Mouse (Mus musculus) lung, postnatal 0 days (tissue): ENCODE measurements around the gene Fcf1. TPM values are rescaled to one million over a fixed set of nuclear protein-coding genes. Genes with fewer than 3 reads are reported as not detected.

Source experiments
- ATAC-seq: fragments of 200-750 bp; cut with Nextera tagmentation; 2 replicates; pipeline ENCODE4 v1.8.0; 2017; ENCODE audit warnings: moderate library complexity
- DNase-seq: peaks from one replicate; pipeline ENCODE4 v3.0.0-alpha.2; 2016; ENCODE audit warnings: low spot score
- H3K27ac ChIP-seq: fragments of 300-500 bp; sonication (generic); 2 replicates; pipeline ENCODE4 v1.5.1; 2014; ENCODE audit warnings: antibody characterized with exemption, mild to moderate bottlenecking, low read length, mixed read lengths
- H3K27me3 ChIP-seq: fragments of 300-500 bp; sonication (generic); replicated peaks from 2 replicates; pipeline ENCODE4 v1.6.1; 2014; ENCODE audit warnings: low read length, mixed read lengths; ENCODE audit not compliant: insufficient read depth
- H3K36me3 ChIP-seq: fragments of 300-500 bp; sonication (generic); 2 replicates; pipeline ENCODE4 v1.6.1; 2014; ENCODE audit warnings: low read length, mixed read lengths; ENCODE audit not compliant: insufficient read depth
- H3K4me1 ChIP-seq: fragments of 300-500 bp; sonication (generic); 2 replicates; pipeline ENCODE4 v1.6.1; 2014; ENCODE audit warnings: antibody characterized with exemption, low read depth, low read length, mixed read lengths; ENCODE audit not compliant: insufficient read depth
- H3K4me2 ChIP-seq: fragments of 300-500 bp; sonication (generic); replicated peaks from 2 replicates; pipeline ENCODE4 v1.6.1; 2014; ENCODE audit warnings: low read depth, mild to moderate bottlenecking, low read length, moderate library complexity, mixed read lengths
- H3K4me3 ChIP-seq: fragments of 300-500 bp; sonication (generic); 2 replicates; pipeline ENCODE4 v1.5.1; 2014; ENCODE audit warnings: low read depth, low read length
- H3K9ac ChIP-seq: fragments of 300-500 bp; sonication (generic); replicated peaks from 2 replicates; pipeline ENCODE4 v1.6.1; 2014; ENCODE audit warnings: low read depth, mild to moderate bottlenecking
- H3K9me3 ChIP-seq: fragments of 300-500 bp; sonication (generic); 2 replicates; pipeline ENCODE4 v1.6.1; 2016; ENCODE audit warnings: low read length, mixed read lengths
- CTCF ChIP-seq: IDR thresholded peaks from 2 replicates; pipeline ENCODE4 v1.5.1; 2016; ENCODE audit warnings: antibody characterized with exemption, mild to moderate bottlenecking
- EP300 ChIP-seq: IDR thresholded peaks from 2 replicates; pipeline ENCODE4 v1.6.1; 2016; ENCODE audit warnings: antibody characterized with exemption, mild to moderate bottlenecking, control low read depth
- WGBS: fragments of 180-500 bp; shearing (Covaris S2); extraction: QIAGEN DNeasy Blood & Tissue Kit; methylation state at CpG from one replicate; pipeline ENCODE4 v1.1.7; 2014; 5-methylcytosine and 5-hydroxymethylcytosine counted together
- polyA plus RNA-seq: library from polyadenylated mRNA; unstranded; fragments of >200 nt; fragmentation: Nextera tagmentation; extraction: Ambion mirVana; gene quantifications from 2 replicates; pipeline ENCODE4 v1.2.1, GENCODE M21; 2015

Gene Fcf1
- polyA plus RNA-seq, 1 experiment from 2014 or later: 114 TPM

- TF ChIP-seq CTCF (no peak), EP300 (no peak)
- WGBS: 62% methylated on average over 4 of the region's 4 CpGs
- Histone ChIP-seq H3K4me1 (no peaks in the 10 kb centered on the region), H3K9me3 (no peaks in the 10 kb centered on the region), H3K4me3 (no peak overlapping the region), H3K36me3 (no peaks in the 10 kb centered on the region), H3K4me2 (no peak overlapping the region), H3K27me3 (no peaks in the 10 kb centered on the region), H3K27ac (no peak overlapping the region), H3K9ac (no peak overlapping the region)
- ATAC-seq (no peak), DNase-seq (no peak)
Observed at GRCm38 (mm10) chr12:84989456-84989855, 18.8 kb downstream of the Fcf1 start.

DNA sequence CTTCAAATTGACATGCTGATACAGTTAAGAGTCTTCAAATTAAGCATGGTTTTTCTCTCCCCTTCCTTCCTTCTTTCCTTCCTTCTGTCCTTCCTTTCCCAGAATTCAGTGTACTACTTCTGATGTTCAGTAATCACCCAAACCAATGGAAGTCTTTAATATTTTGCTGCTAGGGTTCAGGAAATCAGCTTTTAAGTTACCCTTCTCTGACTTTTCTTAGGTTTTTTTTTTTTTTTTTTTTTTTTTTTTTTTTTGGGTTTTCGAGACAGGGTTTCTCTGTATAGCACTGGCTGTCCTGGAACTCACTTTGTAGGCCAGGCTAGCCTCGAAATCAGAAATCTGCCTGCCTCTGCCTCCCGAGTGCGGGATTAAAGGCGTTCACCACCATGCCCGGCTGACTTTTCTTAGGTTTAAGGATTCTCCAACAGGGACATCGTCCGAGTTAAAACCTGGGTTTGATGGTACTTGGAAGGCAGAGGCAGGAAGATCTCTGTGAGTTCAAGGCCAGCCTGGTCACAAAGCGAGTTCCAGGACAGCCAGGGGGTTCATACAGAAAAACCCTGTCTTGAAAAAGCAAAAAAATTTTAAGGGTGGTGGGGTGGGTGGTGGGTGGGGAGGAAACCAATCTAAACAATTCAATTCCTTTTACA lies 24.5 kb downstream of the Fcf1 start:
- TF ChIP-seq CTCF (no peak), EP300 (no peak)
- Histone ChIP-seq H3K4me3 (no peak overlapping the region), H3K9me3 (no peaks in the 10 kb centered on the region), H3K4me1 (peaks cover 9% of the 10 kb centered on the region; the same call in 1 of the 2 replicates), H3K27me3 (no peaks in the 10 kb centered on the region), H3K27ac (no peak overlapping the region), H3K9ac (no peak overlapping the region), H3K4me2 (peak overlapping the region; percentile 36; the same call in 1 of the 2 replicates), H3K36me3 (no peaks in the 10 kb centered on the region)
- DNase-seq (no peak), ATAC-seq (no peak)
- WGBS: 96% methylated on average over 8 of the region's 9 CpGs

DNA sequence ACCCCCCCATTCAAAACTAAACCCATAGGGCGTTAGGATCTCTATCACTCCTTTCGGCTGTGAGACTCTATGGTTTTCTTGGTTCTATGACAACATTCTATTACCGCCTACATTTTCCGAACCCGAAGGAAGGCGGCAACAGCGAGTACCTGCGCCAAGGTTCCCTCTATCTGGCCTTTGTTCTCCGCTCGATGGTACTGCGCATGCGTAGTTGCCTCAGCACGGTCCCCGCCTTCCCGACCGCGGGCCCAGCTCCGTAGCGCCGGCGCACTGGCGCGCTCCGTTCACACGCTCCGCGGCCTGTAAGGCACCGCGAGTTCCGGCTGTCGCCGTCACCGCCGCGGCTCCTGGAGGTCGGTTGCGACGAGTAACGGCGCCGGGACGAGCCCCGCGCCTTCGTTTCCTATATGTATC lies 25.4 kb downstream of the Fcf1 start, which contains the start of gene Ylpm1:
TSS of gene Ylpm1 (plus strand) at position 239 of the 414 bp plus-strand sequence.
- Histone ChIP-seq H3K36me3 (no peaks in the 10 kb centered on the region), H3K4me1 (peaks cover 9% of the 10 kb centered on the region; the same call in 1 of the 2 replicates), H3K9ac (peak within 1 kb of the TSS; percentile 90), H3K4me3 (peak within 1 kb of the TSS; percentile 88), H3K27me3 (no peaks in the 10 kb centered on the region), H3K27ac (peak within 1 kb of the TSS; percentile 81), H3K4me2 (peak within 1 kb of the TSS; percentile 91), H3K9me3 (no peaks in the 10 kb centered on the region)
- TF ChIP-seq CTCF: peak; percentile 73
- peak; percentile 56 for TF ChIP-seq EP300
- ATAC-seq (peak; percentile 99), DNase-seq (peak; percentile 99)
- WGBS: under 1% methylated on average over 45 of the region's 45 CpGs

GRCm38 (mm10) chr12:84996501-84997398 lies 26.1 kb downstream of the Fcf1 start:
- DNase-seq (peak; percentile 54), ATAC-seq (peak; percentile 16)
- Histone ChIP-seq H3K27me3 (no peaks in the 10 kb centered on the region), H3K4me1 (peaks cover 9% of the 10 kb centered on the region; the same call in 1 of the 2 replicates), H3K27ac (peak overlapping the region; percentile 81), H3K9ac (peak overlapping the region; percentile 90), H3K9me3 (no peaks in the 10 kb centered on the region), H3K4me3 (peak overlapping the region; percentile 88), H3K4me2 (peak overlapping the region; percentile 91), H3K36me3 (no peaks in the 10 kb centered on the region)
- 2% methylated on average over 38 of the region's 44 CpGs for WGBS
- no peak for TF ChIP-seq EP300
- no peak for TF ChIP-seq CTCF

GRCm38 (mm10) chr12:84999053-84999452 lies 28.4 kb downstream of the Fcf1 start:
- Histone ChIP-seq H3K4me3 (no peak overlapping the region), H3K27me3 (no peaks in the 10 kb centered on the region), H3K4me2 (no peak overlapping the region), H3K36me3 (no peaks in the 10 kb centered on the region), H3K9me3 (no peaks in the 10 kb centered on the region), H3K4me1 (peaks cover 9% of the 10 kb centered on the region; the same call in 1 of the 2 replicates), H3K27ac (no peak overlapping the region), H3K9ac (no peak overlapping the region)
- TF ChIP-seq EP300 (no peak), CTCF (no peak)
- DNase-seq (no peak), ATAC-seq (no peak)

- WGBS: 100% methylated on average over 1 of the region's 1 CpGs
Observed at GRCm38 (mm10) chr12:85006206-85006605, 35.5 kb downstream of the Fcf1 start.

More at GRCm38 (mm10) chr12:85006206-85006605, 35.5 kb downstream of the Fcf1 start:
- Histone ChIP-seq H3K27me3 (no peaks in the 10 kb centered on the region), H3K4me1 (0 out of 2 replicates have a peak, but pooled peaks cover 2% of the 10 kb centered on the region), H3K36me3 (no peaks in the 10 kb centered on the region), H3K9ac (no peak overlapping the region), H3K4me2 (no peak overlapping the region), H3K4me3 (no peak overlapping the region), H3K27ac (no peak overlapping the region), H3K9me3 (no peaks in the 10 kb centered on the region)
- DNase-seq (no peak), ATAC-seq (no peak)
- no peak for TF ChIP-seq EP300
